Mouse (Mus musculus) midbrain, postnatal 0 days (tissue): ENCODE measurements around the gene 4930539E08Rik. TPM values are rescaled to one million over a fixed set of nuclear protein-coding genes. Genes with fewer than 3 reads are reported as not detected.

Source experiments
- ATAC-seq: fragments of 200-750 bp; cut with Nextera tagmentation; 2 replicates; pipeline ENCODE4 v1.8.0; 2017; ENCODE audit warnings: moderate number of reproducible peaks, mild to moderate bottlenecking, moderate TSS enrichment, moderate library complexity; ENCODE audit not compliant: low FRiP score
- DNase-seq: peaks from one replicate; pipeline ENCODE4 v3.0.0-alpha.2; 2015; ENCODE audit warnings: low spot score
- H3K27ac ChIP-seq: fragments of 300-500 bp; sonication (generic); 2 replicates; pipeline ENCODE4 v1.5.1; 2014; ENCODE audit warnings: low read depth, mild to moderate bottlenecking, low read length, mixed read lengths
- H3K27me3 ChIP-seq: fragments of 300-500 bp; sonication (generic); 2 replicates; pipeline ENCODE4 v1.6.1; 2014; ENCODE audit warnings: low read length, control low read depth, mixed read lengths; ENCODE audit not compliant: insufficient read depth
- H3K36me3 ChIP-seq: fragments of 300-500 bp; sonication (generic); 2 replicates; pipeline ENCODE4 v1.6.1; 2014; ENCODE audit warnings: low read length, control low read depth, mixed read lengths; ENCODE audit not compliant: insufficient read depth
- H3K4me1 ChIP-seq: fragments of 300-500 bp; sonication (generic); 2 replicates; pipeline ENCODE4 v1.6.1; 2014; ENCODE audit warnings: mild to moderate bottlenecking, control low read depth, antibody characterized with exemption, low read length, mixed read lengths; ENCODE audit not compliant: insufficient read depth
- H3K4me2 ChIP-seq: fragments of 300-500 bp; sonication (generic); 2 replicates; pipeline ENCODE4 v1.6.1; 2014; ENCODE audit warnings: low read depth, mild to moderate bottlenecking, low read length, mixed read lengths; ENCODE audit not compliant: poor library complexity, severe bottlenecking
- H3K4me3 ChIP-seq: fragments of 300-500 bp; sonication (generic); 2 replicates; pipeline ENCODE4 v1.5.1; 2014; ENCODE audit warnings: low read depth, mild to moderate bottlenecking, low read length, moderate library complexity
- H3K9ac ChIP-seq: fragments of 300-500 bp; sonication (generic); replicated peaks from 2 replicates; pipeline ENCODE4 v1.6.1; 2014; ENCODE audit warnings: mild to moderate bottlenecking, low read length, moderate library complexity, mixed read lengths; ENCODE audit not compliant: poor library complexity, severe bottlenecking
- H3K9me3 ChIP-seq: fragments of 300-500 bp; sonication (generic); 2 replicates; pipeline ENCODE4 v1.6.1; 2016; ENCODE audit warnings: low read length, control low read depth
- CTCF ChIP-seq: IDR thresholded peaks from 2 replicates; pipeline ENCODE4 v1.5.1; 2016; ENCODE audit warnings: antibody characterized with exemption, mild to moderate bottlenecking
- WGBS: fragments of 180-500 bp; shearing (Covaris S2); extraction: QIAGEN DNeasy Blood & Tissue Kit; methylation state at CpG from one replicate; pipeline ENCODE4 v1.1.7; 2014; 5-methylcytosine and 5-hydroxymethylcytosine counted together
- polyA plus RNA-seq: library from polyadenylated mRNA; unstranded; fragments of >200 nt; fragmentation: Nextera tagmentation; extraction: Ambion mirVana; gene quantifications from 2 replicates; pipeline ENCODE4 v1.2.1, GENCODE M21; 2015
- total RNA-seq: library from RNA; depleted of rRNA; stranded (reverse); fragments of >200 nt; gene quantifications from 2 replicates; pipeline ENCODE4 v1.2.3, GENCODE M21; 2014

The 4930539E08Rik gene
- total and polyA plus RNA-seq, 2 experiments from 2014 or later: 4.5 to 9.8 TPM

DNA sequence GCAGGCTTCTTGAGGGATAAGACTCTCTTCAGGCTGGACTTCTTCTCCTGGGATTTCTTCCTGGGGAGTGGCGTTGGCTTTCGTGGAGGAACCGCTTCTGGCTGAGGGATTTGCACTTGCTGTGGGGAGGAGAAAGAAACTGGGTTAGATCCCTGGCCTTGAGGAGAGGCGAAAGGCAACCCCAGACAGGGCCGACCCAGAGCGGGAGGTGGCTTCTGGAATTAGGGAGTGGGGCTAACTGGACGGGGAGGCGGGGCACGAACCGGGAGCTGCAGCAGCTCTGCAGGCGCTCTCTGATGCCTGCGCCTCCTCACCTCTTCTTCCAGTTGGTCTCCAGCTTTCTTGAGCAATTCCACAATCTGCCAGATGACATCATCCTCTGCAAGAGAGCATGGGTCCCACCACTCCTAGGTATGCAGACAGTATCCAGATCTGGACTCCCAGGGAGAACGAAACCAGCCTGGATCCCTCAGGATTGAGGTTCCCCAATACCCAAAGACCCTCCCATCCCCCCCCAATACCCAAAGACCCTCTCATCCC lies 9.7 kb downstream of the 4930539E08Rik start:
- TF ChIP-seq CTCF: no peak
- Histone ChIP-seq H3K4me2 (peak overlapping the region; percentile 23; the same call in 1 of the 2 replicates), H3K27me3 (no peaks in the 10 kb centered on the region), H3K4me1 (peaks cover 21% of the 10 kb centered on the region), H3K36me3 (no peaks in the 10 kb centered on the region), H3K9ac (peak overlapping the region; percentile 46; the same call in 1 of the 2 replicates), H3K9me3 (no peaks in the 10 kb centered on the region), H3K27ac (peak overlapping the region; percentile 95), H3K4me3 (no peak overlapping the region)
- DNase-seq: no peak
- ATAC-seq: peak; percentile 25
- WGBS: 52% methylated on average over 13 of the region's 13 CpGs

DNA sequence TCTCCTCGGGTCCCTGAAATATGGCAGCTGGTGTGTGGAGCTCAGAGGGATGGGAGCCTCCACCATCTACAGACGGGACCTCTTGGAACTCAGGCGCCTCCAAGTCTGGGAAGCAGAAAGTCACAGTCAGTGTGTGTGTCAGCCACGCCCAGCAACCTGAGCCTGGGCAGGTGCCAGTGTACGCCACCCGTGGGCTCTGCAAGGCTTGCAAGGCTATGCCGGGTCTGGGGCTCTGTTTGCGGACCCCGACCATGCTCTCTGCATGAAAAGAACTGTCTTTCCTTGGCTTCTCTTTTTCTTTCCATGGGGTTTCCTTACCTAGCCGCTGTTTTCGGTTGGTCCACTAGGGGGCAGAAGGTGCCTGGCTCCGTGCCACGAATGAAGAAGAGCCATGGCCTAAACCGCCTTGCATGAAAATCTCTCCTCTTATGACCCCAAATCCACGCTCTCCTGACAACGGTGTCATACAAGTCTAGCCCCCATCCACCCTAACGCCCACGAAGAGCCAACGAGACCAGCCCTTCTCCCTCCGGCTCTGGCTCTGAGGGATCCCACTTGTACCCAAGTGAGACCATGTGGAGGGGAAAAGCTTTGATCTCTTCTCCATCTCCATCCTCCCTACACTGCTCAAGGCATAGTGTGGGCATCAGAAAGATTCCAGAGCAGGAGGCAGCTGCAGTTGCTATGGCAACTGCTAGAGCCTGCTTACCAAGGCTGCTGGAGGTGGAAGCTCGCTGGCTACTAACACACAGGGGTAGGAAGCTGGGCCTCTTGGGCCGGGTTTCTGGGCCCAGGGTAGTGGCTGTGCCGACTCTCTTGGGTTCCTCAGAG lies 10.4 kb downstream of the 4930539E08Rik start:
- peak overlapping the region; percentile 46; the same call in 1 of the 2 replicates for H3K9ac ChIP-seq
- no peaks in the 10 kb centered on the region for H3K27me3 ChIP-seq
- peaks cover 21% of the 10 kb centered on the region for H3K4me1 ChIP-seq
- H3K27ac ChIP-seq: peak overlapping the region; percentile 95
- no peaks in the 10 kb centered on the region for H3K9me3 ChIP-seq
- peak; percentile 90 for ATAC-seq
- no peaks in the 10 kb centered on the region for H3K36me3 ChIP-seq
- WGBS: 21% methylated on average over 23 of the region's 23 CpGs
- peak; percentile 86 for DNase-seq
- H3K4me3 ChIP-seq: no peak overlapping the region
- TF ChIP-seq CTCF: peak; percentile 85
- H3K4me2 ChIP-seq: peak overlapping the region; percentile 23

- 74% methylated on average over 4 of the region's 4 CpGs for WGBS
- H3K27ac ChIP-seq: no peak overlapping the region
- no peaks in the 10 kb centered on the region for H3K27me3 ChIP-seq
- H3K9ac ChIP-seq: no peak overlapping the region
- H3K4me3 ChIP-seq: no peak overlapping the region
- peaks cover 16% of the 10 kb centered on the region for H3K4me1 ChIP-seq
- H3K9me3 ChIP-seq: no peaks in the 10 kb centered on the region
- ATAC-seq (no peak), DNase-seq (no peak)
- no peaks in the 10 kb centered on the region for H3K36me3 ChIP-seq
- no peak overlapping the region for H3K4me2 ChIP-seq
- peak; percentile 27 for TF ChIP-seq CTCF
These were observed 13.6 kb downstream of the 4930539E08Rik start for GRCm38 (mm10) chr17:28901559-28901958.

DNA sequence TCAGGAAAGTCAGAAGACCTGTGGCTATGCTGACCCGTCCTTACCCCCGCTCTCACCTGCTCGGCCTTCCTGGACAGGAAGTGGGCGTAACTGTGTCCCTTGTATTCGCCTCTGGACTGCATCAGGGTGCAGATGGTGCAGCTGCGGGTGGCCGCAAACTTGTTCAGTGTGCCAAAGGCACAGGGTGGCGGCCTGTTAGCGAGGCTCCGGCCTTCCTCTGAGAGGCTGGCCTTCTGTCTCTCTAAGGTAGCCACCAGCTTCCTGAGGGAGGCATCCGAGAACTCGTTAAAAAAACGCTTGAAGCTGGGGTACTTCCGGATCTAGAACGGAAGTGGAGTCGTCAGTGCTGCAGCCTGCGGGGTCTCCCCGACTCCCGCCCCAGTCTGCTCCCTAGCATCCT lies 15.7 kb downstream of the 4930539E08Rik start:
- no peak overlapping the region for H3K9ac ChIP-seq
- DNase-seq: no peak
- WGBS: 81% methylated on average over 19 of the region's 19 CpGs
- H3K27me3 ChIP-seq: no peaks in the 10 kb centered on the region
- no peak for ATAC-seq
- no peak overlapping the region for H3K4me2 ChIP-seq
- H3K27ac ChIP-seq: no peak overlapping the region
- no peaks in the 10 kb centered on the region for H3K36me3 ChIP-seq
- H3K4me1 ChIP-seq: peaks cover 4% of the 10 kb centered on the region; the same call in 1 of the 2 replicates
- no peak for TF ChIP-seq CTCF
- H3K4me3 ChIP-seq: no peak overlapping the region
- H3K9me3 ChIP-seq: no peaks in the 10 kb centered on the region

DNA sequence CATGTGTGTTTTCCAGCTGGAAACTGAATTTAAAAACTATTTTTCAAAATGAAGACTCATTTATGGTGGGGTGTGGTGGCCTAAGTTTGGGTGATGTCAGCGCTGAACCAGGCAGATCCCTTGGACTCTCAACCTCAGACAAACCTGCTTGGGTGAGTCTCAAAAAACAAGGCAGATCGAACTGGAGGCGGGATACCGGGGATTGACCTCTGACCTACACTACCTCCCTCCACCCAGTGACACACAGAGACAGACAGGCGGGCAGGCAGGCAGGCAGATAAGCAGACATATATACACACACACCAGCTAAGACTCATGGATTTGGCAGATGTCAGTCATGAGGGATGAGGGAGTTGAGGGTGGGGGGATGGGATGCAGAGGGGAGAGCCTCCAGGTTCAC lies 16.9 kb downstream of the 4930539E08Rik start:
- WGBS: 57% methylated on average over 5 of the region's 5 CpGs
- DNase-seq (no peak), ATAC-seq (no peak)
- H3K27me3 ChIP-seq: no peaks in the 10 kb centered on the region
- no peak overlapping the region for H3K27ac ChIP-seq
- no peaks in the 10 kb centered on the region for H3K9me3 ChIP-seq
- H3K4me1 ChIP-seq: no peaks in the 10 kb centered on the region
- TF ChIP-seq CTCF: no peak
- no peak overlapping the region for H3K4me3 ChIP-seq
- H3K9ac ChIP-seq: no peak overlapping the region
- no peaks in the 10 kb centered on the region for H3K36me3 ChIP-seq
- H3K4me2 ChIP-seq: no peak overlapping the region

- WGBS: 90% methylated on average over 5 of the region's 5 CpGs
- H3K27me3 ChIP-seq: no peaks in the 10 kb centered on the region
- no peaks in the 10 kb centered on the region for H3K36me3 ChIP-seq
- no peak overlapping the region for H3K4me2 ChIP-seq
- H3K27ac ChIP-seq: no peak overlapping the region
- no peak for DNase-seq
- H3K4me3 ChIP-seq: no peak overlapping the region
- no peak for ATAC-seq
- no peaks in the 10 kb centered on the region for H3K9me3 ChIP-seq
- no peak for TF ChIP-seq CTCF
- no peak overlapping the region for H3K9ac ChIP-seq
- H3K4me1 ChIP-seq: no peaks in the 10 kb centered on the region
These were observed 17.3 kb downstream of the 4930539E08Rik start for GRCm38 (mm10) chr17:28897817-28898216.
